In genomic region chr6:138325744-138326400, GRCm38 (mm10) we compare ENCODE assay signal across 15 mouse cellular contexts.
DNase-seq lines count a peak whose midpoint lies in the region; ATAC-seq and TF ChIP-seq lines count a peak whose summit lies in the region.
"Had no signal": no experiment of that assay in that cellular context is flagged by ENCODE, and none has a peak within 500 bp of the region (broad histone marks: within the 10 kb centered on the region; RNA-seq: fewer than 3 reads in every experiment).

No protein-coding gene starts in this region.

- TF ChIP-seq EP300 in heart, postnatal 0 days (IDR thresholded peaks at IDR 0.05; ENCODE audit: low read depth): no peak

- WGBS in intestine, embryonic 16.5 days: 43% methylated on average over 3 of the region's 3 CpGs
- WGBS in intestine, embryonic 15.5 days: 27% methylated on average over 3 of the region's 3 CpGs
- 18% methylated on average over 3 of the region's 3 CpGs for WGBS in heart, postnatal 0 days
- WGBS in hindbrain, postnatal 0 days: 41% methylated on average over 3 of the region's 3 CpGs

- DNase-seq in ovary, postnatal 14 days (ENCODE audit: low spot score): peak; percentile 21
- DNase-seq in ovary, postnatal 36 days (ENCODE audit: low spot score): no peak
- DNase-seq in heart, postnatal 0 days (ENCODE audit: low spot score): peak; percentile 51
- DNase-seq in lung, postnatal 14 days: peak; percentile 4
- no peak for DNase-seq in thymus, postnatal 10 days (ENCODE audit: low spot score in 2 of 2)
- no peak for DNase-seq in hindbrain, postnatal 0 days (ENCODE audit: low spot score)
- DNase-seq: cerebellum, adult 11 months; gastrocnemius, postnatal 36 days; kidney, adult 2 months; right cerebral cortex, postnatal 14 days had no signal

- no peak overlapping the region for H3K4me3 ChIP-seq in intestine, embryonic 16.5 days (ENCODE audit: low read length)
- H3K4me3 ChIP-seq in intestine, embryonic 15.5 days (replicated peaks): no peak overlapping the region
- H3K4me3 ChIP-seq in heart, postnatal 0 days (ENCODE audit: low read depth, low read length): no peak overlapping the region
- H3K4me3 ChIP-seq in hindbrain, postnatal 0 days (ENCODE audit: low read length): no peak overlapping the region
- H3K4me3 ChIP-seq: forebrain, embryonic 13.5 days; hindbrain, embryonic 13.5 days; limb, embryonic 15.5 days had no signal

- H3K27ac ChIP-seq in intestine, embryonic 16.5 days (ENCODE audit: low read length): no peak overlapping the region
- H3K27ac ChIP-seq in intestine, embryonic 15.5 days: no peak overlapping the region
- no peak overlapping the region for H3K27ac ChIP-seq in heart, postnatal 0 days (ENCODE audit: low read depth)
- H3K27ac ChIP-seq in hindbrain, postnatal 0 days: no peak overlapping the region
- H3K27ac ChIP-seq: forebrain, embryonic 13.5 days; hindbrain, embryonic 13.5 days; limb, embryonic 15.5 days had no signal

- no peaks in the 10 kb centered on the region; the same call in 1 of the 2 replicates for H3K9me3 ChIP-seq in intestine, embryonic 16.5 days (ENCODE audit: control insufficient read depth, low read length)
- H3K9me3 ChIP-seq in intestine, embryonic 15.5 days: no peaks in the 10 kb centered on the region
- no peaks in the 10 kb centered on the region for H3K9me3 ChIP-seq in heart, postnatal 0 days (replicated peaks; ENCODE audit: control insufficient read depth, low read length)
- H3K9me3 ChIP-seq in hindbrain, postnatal 0 days (ENCODE audit: low read length): no peaks in the 10 kb centered on the region
- H3K9me3 ChIP-seq: forebrain, embryonic 13.5 days; hindbrain, embryonic 13.5 days; limb, embryonic 15.5 days had no signal

- no peaks in the 10 kb centered on the region for H3K36me3 ChIP-seq in intestine, embryonic 16.5 days (ENCODE audit: control insufficient read depth, insufficient read depth, low read length)
- no peaks in the 10 kb centered on the region for H3K36me3 ChIP-seq in intestine, embryonic 15.5 days
- no peaks in the 10 kb centered on the region for H3K36me3 ChIP-seq in heart, postnatal 0 days (replicated peaks; ENCODE audit: control insufficient read depth, insufficient read depth, low read length)
- H3K36me3 ChIP-seq in hindbrain, postnatal 0 days (ENCODE audit: insufficient read depth, low read length): no peaks in the 10 kb centered on the region
- H3K36me3 ChIP-seq: hindbrain, embryonic 13.5 days; limb, embryonic 15.5 days had no signal

- no peak for TF ChIP-seq CTCF in heart, postnatal 0 days (IDR thresholded peaks at IDR 0.05; ENCODE audit: low read depth)
- TF ChIP-seq CTCF in hindbrain, postnatal 0 days (IDR thresholded peaks at IDR 0.05; ENCODE audit: low read depth): no peak

- 0 out of 2 replicates have a peak, but pooled peaks have one; percentile 49 for ATAC-seq in intestine, embryonic 16.5 days
- ATAC-seq in intestine, embryonic 15.5 days: no peak; the same call in 1 of the 2 replicates
- peak; percentile 75; the same call in 1 of the 2 replicates for ATAC-seq in heart, postnatal 0 days (ENCODE audit: insufficient read depth, low read depth)
- ATAC-seq in hindbrain, postnatal 0 days: no peak
- ATAC-seq: forebrain, embryonic 13.5 days had no signal

- H3K27me3 ChIP-seq in intestine, embryonic 16.5 days (replicated peaks; ENCODE audit: control insufficient read depth, insufficient read depth, low read length): no peaks in the 10 kb centered on the region
- no peaks in the 10 kb centered on the region for H3K27me3 ChIP-seq in intestine, embryonic 15.5 days (replicated peaks)
- H3K27me3 ChIP-seq in heart, postnatal 0 days (ENCODE audit: control insufficient read depth, insufficient read depth, low read length): no peaks in the 10 kb centered on the region
- H3K27me3 ChIP-seq in hindbrain, postnatal 0 days (ENCODE audit: insufficient read depth, low read length): no peaks in the 10 kb centered on the region
- H3K27me3 ChIP-seq: forebrain, embryonic 13.5 days; hindbrain, embryonic 13.5 days; limb, embryonic 15.5 days had no signal

- H3K9ac ChIP-seq in intestine, embryonic 16.5 days (ENCODE audit: low read depth, low read length): no peak overlapping the region
- no peak overlapping the region for H3K9ac ChIP-seq in intestine, embryonic 15.5 days
- H3K9ac ChIP-seq in heart, postnatal 0 days (replicated peaks; ENCODE audit: low read depth, low read length): no peak overlapping the region
- H3K9ac ChIP-seq in hindbrain, postnatal 0 days (replicated peaks; ENCODE audit: low read length): no peak overlapping the region
- H3K9ac ChIP-seq: forebrain, embryonic 13.5 days; hindbrain, embryonic 13.5 days; limb, embryonic 15.5 days had no signal

- no peak overlapping the region for H3K4me2 ChIP-seq in intestine, embryonic 16.5 days (ENCODE audit: low read depth, low read length)
- no peak overlapping the region for H3K4me2 ChIP-seq in intestine, embryonic 15.5 days (replicated peaks)
- H3K4me2 ChIP-seq in heart, postnatal 0 days (ENCODE audit: low read depth, low read length): no peak overlapping the region
- H3K4me2 ChIP-seq in hindbrain, postnatal 0 days (ENCODE audit: low read depth, low read length): no peak overlapping the region
- H3K4me2 ChIP-seq: forebrain, embryonic 13.5 days; hindbrain, embryonic 13.5 days; limb, embryonic 15.5 days had no signal

- 0 out of 2 replicates have a peak, but pooled peaks cover 2% of the 10 kb centered on the region for H3K4me1 ChIP-seq in intestine, embryonic 16.5 days (ENCODE audit: control insufficient read depth, insufficient read depth, low read length)
- no peaks in the 10 kb centered on the region for H3K4me1 ChIP-seq in intestine, embryonic 15.5 days (replicated peaks)
- no peaks in the 10 kb centered on the region for H3K4me1 ChIP-seq in heart, postnatal 0 days (ENCODE audit: control insufficient read depth, insufficient read depth)
- no peaks in the 10 kb centered on the region for H3K4me1 ChIP-seq in hindbrain, postnatal 0 days (ENCODE audit: insufficient read depth, low read length)
- H3K4me1 ChIP-seq: forebrain, embryonic 13.5 days; hindbrain, embryonic 13.5 days; limb, embryonic 15.5 days had no signal

Comparison
In these comparisons a context has a peak if more than half of its experiments do, and no peak if none do; other contexts are left out.
1. ATAC-seq: peak in intestine, embryonic 16.5 days (single experiment) and heart, postnatal 0 days (single experiment); none in intestine, embryonic 15.5 days (single experiment) and hindbrain, postnatal 0 days (single experiment).
2. DNase-seq: peak in ovary, postnatal 14 days (single experiment), heart, postnatal 0 days (single experiment) and lung, postnatal 14 days (single experiment); none in ovary, postnatal 36 days (single experiment), thymus, postnatal 10 days (0 of 2) and hindbrain, postnatal 0 days (single experiment).